Mouse (Mus musculus) CH12.LX (cell line): ENCODE measurements around the gene Fbxw8. TPM values are rescaled to one million over a fixed set of nuclear protein-coding genes. Genes with fewer than 3 reads are reported as not detected.

ENCODE experiments used
- DNase-seq: peaks from one replicate; pipeline ENCODE4 v3.0.0-alpha.2; 2013; ENCODE audit errors: extremely low read depth
- H3K27ac ChIP-seq: 2 replicates; pipeline ENCODE4 v1.5.1; 2012; ENCODE audit warnings: low read depth, mild to moderate bottlenecking, control low read depth, moderate library complexity; ENCODE audit not compliant: insufficient read depth
- H3K27me3 ChIP-seq: replicated peaks from 2 replicates; pipeline ENCODE3; 2012; ENCODE audit warnings: inconsistent platforms
- H3K36me3 ChIP-seq, 2 experiments: replicated peaks in 1 of 2; 2 replicates each; pipeline versions ENCODE3 to v1.6.1; 2012; ENCODE audit warnings: inconsistent platforms in 1 of 2, low read length in 1 of 2, mild to moderate bottlenecking in 1 of 2, mixed read lengths in 1 of 2, moderate library complexity in 1 of 2; ENCODE audit not compliant: control insufficient read depth in 1 of 2, insufficient read depth in 1 of 2
- H3K4me1 ChIP-seq, 2 experiments: 2 replicates each; pipeline ENCODE4 v1.6.1; 2012; ENCODE audit warnings: inconsistent platforms in 1 of 2, moderate library complexity in 1 of 2; ENCODE audit not compliant: insufficient read depth in 2 of 2, control insufficient read depth in 1 of 2
- H3K4me2 ChIP-seq: 2 replicates; pipeline ENCODE4 v1.6.1; 2012; ENCODE audit warnings: low read depth, mild to moderate bottlenecking, control low read depth; ENCODE audit not compliant: poor library complexity, insufficient read depth, severe bottlenecking
- H3K4me3 ChIP-seq, 3 experiments: fragments of 150-350 bp in 1 of 3; sonication (generic) in 1 of 3; replicated peaks in 1 of 3; 2 replicates each; pipeline versions ENCODE3 to v1.5.1; 2011 to 2012; ENCODE audit warnings: low read depth in 2 of 3, low read length in 2 of 3, mild to moderate bottlenecking in 2 of 3, moderate library complexity in 2 of 3, control low read depth in 1 of 3, improper control_type of control experiment in 1 of 3, inconsistent platforms in 1 of 3, mixed read lengths in 1 of 3; ENCODE audit not compliant: poor library complexity in 1 of 3
- H3K79me2 ChIP-seq: replicated peaks from 2 replicates; pipeline ENCODE4 v1.6.1; 2012; ENCODE audit warnings: mild to moderate bottlenecking, moderate library complexity; ENCODE audit not compliant: control insufficient read depth, poor library complexity, insufficient read depth, severe bottlenecking; ENCODE audit errors: extremely low read depth
- H3K9ac ChIP-seq: 2 replicates; pipeline ENCODE4 v1.6.1; 2012; ENCODE audit warnings: low read depth, mild to moderate bottlenecking, control low read depth, moderate library complexity; ENCODE audit not compliant: insufficient read depth
- H3K9me3 ChIP-seq: replicated peaks from 2 replicates; pipeline ENCODE3; 2012; ENCODE audit warnings: low read length, inconsistent platforms, mixed read lengths
- BHLHE40 ChIP-seq: IDR thresholded peaks from 2 replicates; pipeline ENCODE4 v1.6.1; 2011; ENCODE audit warnings: mild to moderate bottlenecking, low read depth, low read length, improper control_type of control experiment
- CHD1 ChIP-seq: IDR thresholded peaks from 2 replicates; pipeline ENCODE4 v1.6.1; 2012; ENCODE audit warnings: low read depth, low read length, improper control_type of control experiment, inconsistent platforms
- CHD2 ChIP-seq: IDR thresholded peaks from 2 replicates; pipeline ENCODE4 v1.6.1; 2011; ENCODE audit warnings: low read length, improper control_type of control experiment
- E2F4 ChIP-seq: IDR thresholded peaks from 2 replicates; pipeline ENCODE4 v1.6.1; 2011; ENCODE audit warnings: low read depth, low read length, improper control_type of control experiment; ENCODE audit not compliant: insufficient replicate concordance
- ELF1 ChIP-seq: IDR thresholded peaks from 2 replicates; pipeline ENCODE4 v1.6.1; 2014; ENCODE audit warnings: low read depth, mild to moderate bottlenecking, inconsistent platforms, low read length, improper control_type of control experiment
- GABPA ChIP-seq: IDR thresholded peaks from 2 replicates; pipeline ENCODE4 v1.6.1; 2012; ENCODE audit warnings: low read depth, low read length, improper control_type of control experiment, inconsistent platforms; ENCODE audit not compliant: insufficient replicate concordance
- KAT2A ChIP-seq: IDR thresholded peaks from 2 replicates; pipeline ENCODE4 v1.6.1; 2012; ENCODE audit warnings: low read length, improper control_type of control experiment, inconsistent platforms; ENCODE audit not compliant: insufficient replicate concordance
- MAFK ChIP-seq: IDR thresholded peaks from 2 replicates; pipeline ENCODE4 v1.6.1; 2011; ENCODE audit warnings: low read length, improper control_type of control experiment; ENCODE audit not compliant: insufficient replicate concordance
- MEF2A ChIP-seq: IDR thresholded peaks from 2 replicates; pipeline ENCODE4 v1.6.1; 2014; ENCODE audit warnings: low read depth, mild to moderate bottlenecking, inconsistent platforms, low read length, improper control_type of control experiment, borderline replicate concordance
- MXI1 ChIP-seq: IDR thresholded peaks from 2 replicates; pipeline ENCODE4 v1.6.1; 2011; ENCODE audit warnings: mild to moderate bottlenecking, low read depth, low read length, improper control_type of control experiment
- NELFE ChIP-seq: IDR thresholded peaks from 2 replicates; pipeline ENCODE4 v1.6.1; 2011; ENCODE audit warnings: low read depth, low read length, improper control_type of control experiment
- NRF1 ChIP-seq: IDR thresholded peaks from 2 replicates; pipeline ENCODE4 v1.6.1; 2014; ENCODE audit warnings: low read depth, mild to moderate bottlenecking, inconsistent platforms, low read length, improper control_type of control experiment, moderate library complexity
- POLR2AphosphoS2 ChIP-seq: IDR thresholded peaks from 2 replicates; pipeline ENCODE4 v1.6.1; 2011; ENCODE audit warnings: low read depth, low read length, improper control_type of control experiment
- RAD21 ChIP-seq: IDR thresholded peaks from 2 replicates; pipeline ENCODE4 v1.6.1; 2011; ENCODE audit warnings: low read depth, mild to moderate bottlenecking, low read length, improper control_type of control experiment, moderate library complexity
- RCOR1 ChIP-seq: conservative IDR thresholded peaks from 2 replicates; pipeline ENCODE4 v1.6.1; 2012; ENCODE audit warnings: low read depth, mild to moderate bottlenecking, inconsistent platforms, low read length, improper control_type of control experiment
- SIN3A ChIP-seq: IDR thresholded peaks from 2 replicates; pipeline ENCODE4 v1.6.1; 2012; ENCODE audit warnings: low read length, improper control_type of control experiment, inconsistent platforms
- TBP ChIP-seq: conservative IDR thresholded peaks from 2 replicates; pipeline ENCODE4 v1.6.1; 2011; ENCODE audit warnings: low read depth, low read length, improper control_type of control experiment
- UBTF ChIP-seq: IDR thresholded peaks from 2 replicates; pipeline ENCODE4 v1.6.1; 2012; ENCODE audit warnings: low read depth, mild to moderate bottlenecking, inconsistent platforms, low read length, improper control_type of control experiment, moderate library complexity
- USF1 ChIP-seq: IDR thresholded peaks from 2 replicates; pipeline ENCODE4 v1.6.1; 2014; ENCODE audit warnings: low read depth, mild to moderate bottlenecking, inconsistent platforms, low read length, improper control_type of control experiment
- USF2 ChIP-seq: conservative IDR thresholded peaks from 2 replicates; pipeline ENCODE4 v1.6.1; 2011; ENCODE audit warnings: low read depth, low read length, improper control_type of control experiment
- ZC3H11A ChIP-seq: IDR thresholded peaks from 2 replicates; pipeline ENCODE4 v1.6.1; 2012; ENCODE audit warnings: low read depth, mild to moderate bottlenecking, inconsistent platforms, low read length, improper control_type of control experiment
- ZKSCAN1 ChIP-seq: IDR thresholded peaks from 2 replicates; pipeline ENCODE4 v1.6.1; 2012; ENCODE audit warnings: low read depth, inconsistent platforms, low read length, improper control_type of control experiment, borderline replicate concordance
- ZMIZ1 ChIP-seq: IDR thresholded peaks from 2 replicates; pipeline ENCODE4 v1.6.1; 2012; ENCODE audit warnings: low read depth, mild to moderate bottlenecking, inconsistent platforms, low read length, improper control_type of control experiment
- dilution Hi-C: fragments of 300-500 bp; cut with MboI; formaldehyde crosslinking; loops from 2 replicates; pipeline ENCODE4 v1.14.3; 2020; ENCODE audit warnings: low sequenced_read_pairs; ENCODE audit not compliant: extremely low pct_unique_long_range_greater_than_20kb, extremely low pct_ligation_motif_present
- in situ Hi-C: fragments of 300-500 bp; cut with MboI; formaldehyde crosslinking; loops from 3 replicates; pipeline ENCODE4 v1.14.3; 2019; ENCODE audit warnings: low sequenced_read_pairs, low pct_ligation_motif_present, low pct_unique_long_range_greater_than_20kb, mixed read lengths
- polyA plus RNA-seq: library from polyadenylated mRNA; unstranded; fragments of >175 nt; gene quantifications from 2 replicates; pipeline ENCODE4 v1.2.1, GENCODE M21; 2012; ENCODE audit warnings: low read depth; ENCODE audit not compliant: insufficient read length
- total RNA-seq, 2 experiments: library from RNA; depleted of rRNA; stranded (reverse); fragments of 300-350 nt in 1 of 2; fragments of >200 nt in 1 of 2; gene quantifications; 2 replicates each; pipeline ENCODE4 v1.2.3; 2012 to 2014

Fbxw8 gene
- total and polyA plus RNA-seq, 3 experiments: 41.7 to 50.9 (median 47.3) TPM

- TF ChIP-seq ZMIZ1 (no peak), GABPA (no peak), MAFK (peak; percentile 7; the same call in 1 of the 2 replicates), MEF2A (no peak), TBP (no peak), BHLHE40 (no peak)
- in situ Hi-C loops: no loop called here
- Histone ChIP-seq H3K36me3 (peaks cover 0 to 14% of the 10 kb centered on the region in 2 experiments), H3K27me3 (peaks cover 31% of the 10 kb centered on the region), H3K9ac (no peak overlapping the region), H3K27ac (no peak overlapping the region), H3K4me2 (no peak overlapping the region), H3K4me3 (no peak overlapping the region), H3K79me2 (peaks cover 19% of the 10 kb centered on the region), H3K9me3 (no peaks in the 10 kb centered on the region), H3K4me1 (peaks cover 4 to 16% of the 10 kb centered on the region in 2 experiments; a peak in 3 of 4 replicates)
- dilution Hi-C loops: no loop called here
- no peak for DNase-seq
Measured at GRCm38 (mm10) chr5:118156976-118157375, 1.7 kb upstream of the Fbxw8 start.

GRCm38 (mm10) chr5:118155565-118155947 is 292 bp upstream of the Fbxw8 start:
- in situ Hi-C loops (no loop called here), dilution Hi-C loops (no loop called here)
- no peak for TF ChIP-seq ZKSCAN1
- TF ChIP-seq KAT2A: no peak
- no peak for TF ChIP-seq ELF1
- no peak for TF ChIP-seq USF1
- no peak for TF ChIP-seq MAFK
- no peak for TF ChIP-seq NELFE
- no peak for TF ChIP-seq SIN3A
- TF ChIP-seq RCOR1: no peak
- TF ChIP-seq RAD21: no peak
- TF ChIP-seq POLR2AphosphoS2: no peak
- TF ChIP-seq UBTF: no peak
- no peak for TF ChIP-seq NRF1
- no peak for TF ChIP-seq E2F4
- no peak for TF ChIP-seq MXI1
- TF ChIP-seq CHD1: no peak
- TF ChIP-seq CHD2: no peak
- TF ChIP-seq BHLHE40: no peak
- no peak for TF ChIP-seq ZC3H11A
- no peak for TF ChIP-seq USF2
- DNase-seq: no peak
- H3K4me1 ChIP-seq: peaks cover 4 to 16% of the 10 kb centered on the region in 2 experiments; a peak in 3 of 4 replicates
- H3K79me2 ChIP-seq: peaks cover 21% of the 10 kb centered on the region
- peaks cover 0 to 24% of the 10 kb centered on the region in 2 experiments for H3K36me3 ChIP-seq
- H3K4me2 ChIP-seq: peak overlapping the region; percentile 44
- no peaks in the 10 kb centered on the region for H3K9me3 ChIP-seq
- H3K9ac ChIP-seq: peak overlapping the region; percentile 31; the same call in 1 of the 2 replicates
- peak overlapping the region in 2 of 3 experiments; percentile 94 to 97 for H3K4me3 ChIP-seq
- H3K27me3 ChIP-seq: peaks cover 16% of the 10 kb centered on the region
- H3K27ac ChIP-seq: no peak overlapping the region
